Mouse (Mus musculus) kidney, postnatal 4 days (tissue): ENCODE results near the gene Zdhhc20.
A peak's percentile ranks its signal among the peaks of the same experiment; 100 is the strongest.
"Not testable (repeated sequence)": the region's sequence is repeated elsewhere in the genome, so short reads cannot be mapped to it uniquely, and the experiment has no call there.

Experiments
- DNase-seq, 2 experiments: peaks; one replicate each; pipeline ENCODE4 v3.0.0; 2021; ENCODE audit warnings: mixed read lengths in 2 of 2

Gene Zdhhc20

DNA sequence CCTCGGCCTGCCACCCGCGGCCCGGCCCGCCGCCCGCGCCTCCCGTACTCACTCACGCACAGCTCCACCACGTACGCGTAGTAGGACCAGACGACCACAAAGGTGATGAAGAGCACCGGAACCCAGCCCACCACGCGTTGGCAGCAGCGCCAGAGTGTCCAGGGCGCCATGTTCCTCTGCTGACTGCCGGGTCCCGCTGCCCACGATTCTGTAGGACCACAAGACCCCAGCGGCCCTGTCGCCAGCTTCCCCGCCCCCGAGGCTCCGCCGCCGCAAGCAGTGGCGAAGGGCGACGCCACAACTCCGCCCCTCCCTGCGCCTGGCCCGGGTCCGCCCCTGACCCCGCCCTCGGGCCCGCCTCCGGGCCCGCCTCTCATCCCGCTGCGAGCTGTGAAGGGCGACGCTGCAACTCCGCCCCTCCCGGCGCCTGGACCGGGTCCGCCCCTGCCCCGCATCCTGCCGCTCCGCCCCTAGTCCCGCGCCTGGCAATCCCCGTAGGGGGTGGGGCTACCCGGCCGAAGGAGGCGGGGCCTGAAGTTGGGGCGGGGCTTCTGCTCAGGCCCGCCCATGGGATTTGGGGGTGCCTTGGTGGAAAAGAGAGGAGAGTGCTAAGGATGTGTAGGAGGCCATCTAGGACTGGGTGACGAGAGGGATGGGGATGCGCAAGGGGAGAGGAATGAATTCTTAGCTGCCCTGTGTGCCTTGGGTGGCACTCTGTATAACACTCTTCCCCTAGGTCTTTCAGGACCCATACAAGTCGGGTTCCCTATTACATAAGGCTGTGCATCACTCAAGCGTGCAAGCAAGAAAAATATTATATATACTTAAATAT, at the start of gene Zdhhc20:
Zdhhc20 (minus strand) TSS at position 266 of the 832 bp plus-strand sequence.
- peak; percentile 97 to 98 for DNase-seq

DNA sequence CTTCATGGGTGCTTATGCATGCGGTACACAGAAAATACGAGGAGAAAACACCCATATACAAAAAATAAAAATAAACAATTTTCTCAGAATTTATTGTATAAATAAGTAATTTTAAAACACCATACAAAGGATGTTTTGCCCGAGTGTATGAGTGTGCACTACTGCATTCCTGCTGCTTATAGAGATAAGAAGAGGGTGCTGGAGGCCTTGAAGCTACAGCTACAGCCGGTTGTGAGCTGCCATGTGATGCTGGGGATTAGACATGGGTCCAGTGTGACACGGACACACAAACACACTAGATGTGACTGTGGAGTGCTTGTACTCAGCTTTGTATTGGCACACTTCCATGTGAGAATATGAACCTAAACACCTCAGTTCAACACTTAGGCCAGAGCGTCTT, 47.2 kb upstream of the Zdhhc20 start:
- no peak for DNase-seq

DNA sequence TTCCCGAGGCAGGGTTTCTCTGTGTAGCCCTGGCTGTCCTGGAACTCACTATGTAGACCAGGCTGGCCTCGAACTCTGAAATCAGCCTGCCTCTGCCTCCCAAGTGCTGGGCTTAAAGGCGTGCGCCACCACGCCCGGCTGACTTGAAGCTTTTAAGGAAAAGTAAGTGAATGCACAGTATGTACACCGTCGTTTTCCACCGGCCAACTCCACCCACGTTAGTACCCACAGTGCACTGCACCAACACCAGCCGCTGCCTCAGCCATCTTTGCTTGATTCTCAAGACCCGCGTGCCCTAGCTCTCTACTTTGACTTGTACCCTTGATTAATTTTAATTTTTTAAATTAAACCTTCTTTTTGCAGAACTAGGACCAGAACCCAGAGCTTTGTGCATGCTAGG, 44.6 kb upstream of the Zdhhc20 start:
- no peak for DNase-seq

DNA sequence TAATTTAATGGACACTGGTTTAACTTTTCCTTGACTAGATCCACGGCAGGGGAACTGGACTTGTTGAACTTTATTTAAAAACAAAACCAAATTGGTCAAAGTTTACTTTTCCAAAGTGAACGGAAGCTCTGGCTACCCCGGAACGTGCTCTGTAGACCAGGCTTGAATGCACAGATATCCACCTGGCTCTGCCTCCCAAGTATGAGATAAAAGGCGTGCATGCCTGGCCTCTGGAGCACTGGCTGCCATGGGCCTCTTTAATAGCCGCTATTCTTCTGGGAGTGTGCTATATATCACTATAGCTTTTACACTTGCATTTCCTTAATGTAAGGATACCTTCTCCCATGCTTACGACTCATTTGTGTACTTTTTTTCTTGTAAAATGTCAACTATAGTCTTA, 43.5 kb upstream of the Zdhhc20 start:
- no peak for DNase-seq

DNA sequence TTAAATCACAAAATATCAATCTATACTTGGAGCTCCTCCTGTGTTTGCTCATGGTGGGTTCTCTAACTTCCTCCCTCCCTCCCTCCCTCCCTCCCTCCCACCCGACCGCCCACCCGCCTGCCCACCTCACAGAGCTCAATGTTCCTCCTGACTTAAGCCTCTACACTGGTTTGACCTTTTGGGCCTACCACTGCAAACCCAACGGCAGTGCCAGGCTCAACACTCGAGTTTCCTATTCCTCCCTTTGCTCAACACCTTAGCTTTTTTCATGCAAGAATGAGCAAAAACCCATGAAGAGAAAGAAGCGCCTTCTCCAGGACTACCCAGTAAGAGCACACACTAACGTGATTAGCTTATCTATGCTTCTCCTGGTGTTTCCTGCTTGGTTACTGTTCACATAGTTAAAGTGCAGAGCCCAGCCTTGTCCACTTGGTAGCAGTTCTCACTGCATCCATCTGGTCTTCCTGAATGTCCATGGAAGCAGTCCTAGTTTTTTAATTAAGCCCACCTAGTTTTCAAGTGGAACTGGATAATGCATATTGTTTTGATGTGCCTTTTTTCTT, 42.9 kb upstream of the Zdhhc20 start:
- no peak for DNase-seq

DNA sequence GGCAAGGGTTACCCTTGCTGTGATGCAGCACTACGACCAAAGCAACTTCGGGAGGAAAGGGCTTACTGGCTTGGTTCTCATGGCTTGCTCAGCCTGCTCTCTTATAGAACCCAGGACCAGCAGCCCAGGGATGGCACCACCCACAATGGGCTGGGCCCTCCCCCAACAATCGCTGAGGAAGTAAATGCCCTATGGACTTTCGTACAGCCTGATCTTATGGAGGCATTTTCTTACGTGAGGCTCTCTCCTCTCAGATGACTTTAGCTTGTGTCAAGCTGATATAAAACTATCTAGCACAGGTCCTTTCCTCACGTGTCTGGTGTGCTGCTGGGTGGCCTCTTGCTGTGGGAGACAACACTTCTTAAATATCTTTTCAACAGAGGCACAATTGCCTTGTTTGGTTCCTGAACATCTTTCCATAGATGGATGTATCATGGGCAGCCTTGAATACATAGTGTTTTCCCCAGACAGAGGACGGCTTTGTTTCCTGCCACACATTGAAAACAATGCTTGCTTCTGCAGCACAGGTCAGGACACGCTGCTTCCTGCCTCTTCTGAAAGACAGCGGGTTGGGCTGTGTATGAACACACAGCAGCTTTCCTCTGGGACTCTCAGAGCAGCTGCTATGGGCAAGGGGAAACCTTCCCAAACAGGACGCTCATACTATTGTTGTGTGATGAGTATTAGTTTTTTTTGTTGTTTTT, 31.5 kb upstream of the Zdhhc20 start:
- DNase-seq, result peak; percentile 37 to 55

DNA sequence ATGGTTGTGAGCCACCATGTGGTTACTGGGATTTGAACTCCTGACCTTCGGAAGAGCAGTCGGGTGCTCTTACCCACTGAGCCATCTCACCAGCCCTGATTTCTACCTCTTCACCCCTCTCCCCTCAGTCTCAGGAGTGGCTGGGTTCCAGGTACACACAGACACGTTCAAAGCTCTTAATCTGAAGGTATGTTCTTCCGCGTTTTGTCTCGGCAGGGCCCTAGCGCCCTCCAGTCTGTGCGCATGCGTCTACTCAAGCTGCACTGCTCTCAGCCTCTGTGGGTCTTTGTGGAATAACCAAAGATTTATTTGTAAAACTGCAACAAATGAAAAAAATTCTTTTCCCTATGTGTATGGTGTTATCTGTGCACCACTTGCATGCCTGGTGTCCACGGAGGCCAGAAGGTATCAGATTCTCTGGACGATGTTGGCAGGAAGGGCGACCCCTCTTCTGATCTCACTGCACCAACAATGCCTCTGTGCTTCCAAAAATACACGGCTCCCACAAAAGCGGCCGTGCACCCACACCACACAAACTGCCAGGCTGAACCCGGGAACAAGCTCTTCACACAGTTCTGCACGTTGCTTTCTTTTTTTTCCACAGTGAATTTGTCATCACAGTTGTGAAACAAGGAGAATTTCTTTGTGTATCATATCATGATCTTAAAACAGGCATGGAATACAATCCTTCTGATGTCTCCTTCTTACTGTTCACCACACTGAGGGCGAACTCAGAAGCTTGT, 30.7 kb upstream of the Zdhhc20 start:
- no peak for DNase-seq

DNA sequence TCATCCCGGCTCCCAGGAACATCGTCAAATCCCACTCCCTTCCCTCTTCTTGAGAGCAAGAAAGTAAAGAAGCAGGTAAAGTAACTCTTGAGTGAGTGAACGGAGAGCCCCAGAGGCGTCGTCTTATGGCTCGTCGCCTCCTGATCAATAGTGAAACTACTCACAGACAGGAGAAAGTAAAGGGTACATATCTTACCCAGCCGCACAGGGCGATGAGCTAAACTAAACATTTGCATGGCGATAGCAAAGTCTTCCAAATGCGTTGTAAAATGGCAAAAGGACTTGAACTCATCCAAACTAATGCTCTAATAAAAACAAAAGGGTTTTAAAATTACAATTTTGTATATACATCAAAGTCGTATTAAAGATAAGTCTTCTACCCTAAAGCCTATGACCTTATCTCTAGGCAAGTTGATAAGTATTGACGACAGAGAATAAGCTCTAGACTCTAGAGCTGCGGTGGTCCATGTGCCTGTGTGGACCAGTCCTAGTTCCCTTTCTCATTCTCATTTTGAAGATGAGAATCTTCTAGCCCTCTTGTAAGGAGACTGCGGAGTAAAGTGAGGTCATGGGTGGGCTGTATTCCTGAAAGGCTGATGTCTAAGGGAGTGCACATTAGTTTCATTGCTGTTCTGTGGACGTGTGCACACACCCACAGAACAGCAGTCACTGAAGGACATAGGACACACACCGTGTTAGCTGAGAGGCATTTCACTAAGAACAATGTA, 29.2 kb upstream of the Zdhhc20 start:
- no peak for DNase-seq

DNA sequence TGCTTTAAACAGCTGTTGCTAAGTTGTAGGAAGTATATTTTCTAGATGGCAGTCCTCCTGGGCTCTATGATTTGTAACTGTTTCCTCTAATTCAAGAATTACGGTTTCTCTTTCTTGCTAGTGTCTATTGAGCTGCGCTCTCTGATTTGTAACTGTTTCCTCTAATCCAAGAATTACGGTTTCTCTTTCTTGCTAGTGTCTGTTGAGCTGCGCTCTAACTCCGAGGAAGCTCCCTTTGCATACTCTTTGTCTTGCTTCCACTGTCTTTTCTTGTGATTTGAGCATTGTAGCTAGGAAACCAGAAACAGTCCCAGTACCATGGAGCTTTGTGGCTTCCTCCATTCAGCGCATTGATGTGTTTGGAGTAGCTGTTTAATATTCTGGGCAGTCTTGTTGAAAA, 25.3 kb upstream of the Zdhhc20 start:
- no peak for DNase-seq

DNA sequence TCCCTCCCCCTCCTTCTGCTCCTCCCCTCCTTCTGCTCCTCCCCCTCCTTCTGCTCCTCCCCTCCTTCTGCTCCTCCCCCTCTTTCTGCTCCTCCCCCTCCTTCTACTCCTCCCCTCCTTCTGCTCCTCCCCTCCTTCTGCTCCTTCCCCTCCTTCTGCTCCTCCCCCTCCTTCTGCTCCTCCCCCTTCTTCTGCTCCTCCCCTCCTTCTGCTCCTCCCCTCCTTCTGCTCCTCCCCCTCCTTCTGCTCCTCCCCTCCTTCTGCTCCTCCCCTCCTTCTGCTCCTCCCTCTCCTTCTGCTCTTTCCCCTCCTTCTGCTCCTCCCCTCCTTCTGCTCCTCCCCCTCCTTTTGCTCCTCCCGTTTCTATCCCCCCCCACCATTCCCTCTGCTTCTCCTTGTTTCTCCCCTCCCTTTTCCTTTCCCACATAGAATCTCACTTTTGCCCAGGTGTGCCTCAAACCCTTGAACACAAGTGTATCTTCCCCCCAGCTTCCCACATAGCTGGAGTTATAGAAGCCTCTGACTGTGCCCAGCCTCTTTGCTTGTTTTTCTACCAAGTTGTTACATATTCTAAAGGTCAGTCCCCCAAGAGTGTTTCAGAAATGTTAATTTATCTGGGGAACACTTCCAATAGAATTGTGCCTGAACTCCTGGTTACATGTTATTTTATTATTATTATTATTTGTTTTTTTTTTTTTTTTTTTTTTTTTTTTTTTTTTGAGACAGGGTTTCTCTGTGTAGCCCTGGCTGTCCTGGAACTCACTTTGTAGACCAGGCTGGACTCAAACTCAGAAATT, 22.3 kb upstream of the Zdhhc20 start:
- DNase-seq, result not testable (repeated sequence)

DNA sequence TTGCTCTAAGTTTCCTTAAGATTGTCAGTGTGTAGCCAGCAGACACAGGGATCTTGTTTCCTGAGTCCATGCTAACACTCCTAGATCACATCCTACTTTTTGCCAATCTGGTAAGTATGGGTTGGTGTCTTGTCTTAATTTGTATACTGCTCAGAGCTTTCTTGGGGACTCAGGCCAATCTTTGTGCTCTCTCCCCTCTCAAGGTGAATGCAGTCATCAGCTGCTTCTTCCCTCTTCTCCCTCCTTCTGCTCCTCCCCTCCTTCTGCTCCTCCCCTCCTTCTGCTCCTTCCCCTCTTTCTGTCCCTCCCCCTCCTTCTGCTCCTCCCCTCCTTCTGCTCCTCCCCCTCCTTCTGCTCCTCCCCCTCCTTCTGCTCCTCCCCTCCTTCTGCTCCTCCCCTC, 21.7 kb upstream of the Zdhhc20 start:
- DNase-seq, result not testable (repeated sequence)

DNA sequence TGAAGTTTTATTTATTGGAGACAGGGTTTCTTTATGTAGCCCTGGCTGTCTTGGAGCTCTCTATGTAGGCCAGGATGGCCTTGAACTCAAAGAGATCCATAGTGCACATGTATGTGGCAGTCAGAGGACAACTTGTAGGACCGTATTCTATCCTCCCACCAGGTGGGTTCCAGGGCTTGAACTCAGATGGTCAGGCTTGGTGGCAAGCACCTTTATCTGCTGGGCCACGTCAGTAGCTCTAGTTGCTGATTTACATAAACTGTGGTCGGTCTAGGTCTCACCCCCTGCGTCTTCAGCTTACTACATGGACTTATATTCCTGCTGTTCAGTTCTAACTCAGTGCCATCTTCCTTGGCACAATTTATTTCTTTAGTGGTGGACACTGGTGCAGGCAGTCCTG, 21.2 kb upstream of the Zdhhc20 start:
- DNase-seq, result no peak

DNA sequence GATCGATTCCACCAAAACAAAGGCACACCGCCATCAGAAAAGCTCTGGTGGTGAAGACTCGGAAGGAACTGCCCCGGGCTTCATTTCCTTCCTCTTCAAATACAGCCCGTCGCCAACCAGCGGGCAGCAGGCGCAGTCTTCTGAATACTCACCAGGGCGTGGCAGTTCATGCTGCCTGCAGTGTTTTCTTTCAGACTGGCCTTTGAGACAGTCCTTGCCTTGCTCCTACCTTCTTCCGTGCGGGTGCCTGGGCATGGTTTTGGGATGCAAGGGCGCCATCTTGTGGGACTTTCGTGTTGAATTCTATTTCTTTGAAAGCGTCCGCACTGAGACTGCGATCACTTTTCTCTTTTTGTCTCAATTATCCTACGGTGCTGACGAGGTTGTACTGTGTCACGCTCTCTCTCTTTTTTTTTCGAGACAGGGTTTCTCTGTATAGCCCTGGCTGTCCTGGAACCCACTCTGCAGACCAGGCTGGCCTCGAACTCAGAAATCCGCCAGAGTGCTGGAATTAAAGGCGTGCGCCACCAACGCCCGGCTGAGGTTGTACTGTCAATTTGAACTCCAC, 20.5 kb upstream of the Zdhhc20 start:
- peak; percentile 88 to 91 for DNase-seq

DNA sequence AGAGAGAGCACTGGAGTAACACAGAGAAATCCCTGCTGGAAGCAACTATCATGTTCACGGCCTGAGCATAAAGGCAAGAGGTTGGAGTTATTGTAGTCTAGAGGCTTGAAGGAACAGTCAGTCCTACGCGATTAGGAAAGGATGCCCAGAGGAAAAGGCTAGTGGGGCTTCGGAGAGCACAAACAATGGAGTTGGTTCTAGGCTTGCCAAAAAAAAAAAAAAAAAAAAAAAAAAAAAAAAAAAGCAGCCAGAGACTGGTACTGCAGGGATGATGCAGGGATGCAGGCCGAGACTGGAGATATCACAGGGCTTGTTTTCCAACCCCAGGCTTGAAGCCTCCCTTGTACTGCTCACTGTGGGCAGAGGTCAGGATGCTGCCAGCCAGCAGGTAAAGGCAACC, 19.2 kb upstream of the Zdhhc20 start:
- no peak for DNase-seq

DNA sequence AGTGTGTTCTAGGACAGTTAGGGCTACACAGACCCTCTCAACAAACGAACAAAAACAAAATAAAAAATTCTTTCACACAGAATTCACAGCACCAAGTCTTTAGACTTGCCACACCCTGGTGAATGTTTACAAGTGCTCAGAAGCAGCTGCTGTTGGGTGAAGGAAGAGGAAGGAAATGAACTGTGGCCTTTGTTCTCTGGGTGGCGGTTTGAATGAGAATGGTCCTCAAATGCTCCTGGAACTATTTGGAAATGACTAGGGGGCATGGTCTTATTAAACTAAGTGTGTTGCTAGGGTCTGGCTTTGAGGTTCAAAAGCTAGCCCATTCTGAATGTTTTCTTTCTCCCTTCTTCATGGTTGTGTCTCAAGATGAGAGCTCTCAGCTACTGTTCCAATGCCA, 18.4 kb upstream of the Zdhhc20 start:
- no peak for DNase-seq

DNA sequence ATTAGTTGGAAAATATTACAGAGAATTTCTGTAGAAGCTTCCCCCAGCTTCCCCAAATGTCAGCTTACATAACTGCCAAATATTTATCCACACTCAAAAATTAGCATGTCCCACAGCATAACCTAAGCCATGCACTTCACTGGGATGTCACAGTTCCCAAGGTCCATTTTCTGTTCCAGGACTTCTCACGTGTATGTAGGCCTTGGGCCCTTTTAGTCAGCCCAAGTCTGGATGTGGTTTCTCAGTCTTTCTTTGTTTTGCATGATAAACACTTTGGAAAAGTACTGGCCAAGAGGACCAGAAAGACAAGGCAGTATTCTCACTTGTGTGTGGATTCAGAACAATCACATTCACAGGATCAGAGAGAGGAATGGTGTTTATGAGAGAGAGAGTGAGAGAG, 11.9 kb upstream of the Zdhhc20 start:
- DNase-seq, result no peak

DNA sequence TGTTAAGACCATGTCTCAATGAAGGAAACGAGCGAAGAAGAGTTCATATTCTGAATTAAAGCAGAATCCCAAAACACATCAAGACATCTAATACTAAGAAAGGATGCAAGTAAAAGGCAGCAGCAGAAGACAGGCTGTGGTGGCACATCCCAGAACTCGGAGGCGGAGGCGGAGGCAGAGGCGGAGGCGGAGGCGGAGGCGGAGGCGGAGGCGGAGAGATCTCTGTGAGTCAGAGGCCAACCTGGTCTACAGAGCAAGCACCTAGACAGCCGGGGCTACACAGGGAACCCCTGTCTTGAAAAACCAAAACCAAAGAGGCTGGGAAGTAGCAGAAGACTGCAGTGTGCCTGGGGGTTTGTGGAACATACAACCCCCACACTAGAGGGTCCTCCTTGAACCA, 6.8 kb upstream of the Zdhhc20 start:
- DNase-seq, result no peak

DNA sequence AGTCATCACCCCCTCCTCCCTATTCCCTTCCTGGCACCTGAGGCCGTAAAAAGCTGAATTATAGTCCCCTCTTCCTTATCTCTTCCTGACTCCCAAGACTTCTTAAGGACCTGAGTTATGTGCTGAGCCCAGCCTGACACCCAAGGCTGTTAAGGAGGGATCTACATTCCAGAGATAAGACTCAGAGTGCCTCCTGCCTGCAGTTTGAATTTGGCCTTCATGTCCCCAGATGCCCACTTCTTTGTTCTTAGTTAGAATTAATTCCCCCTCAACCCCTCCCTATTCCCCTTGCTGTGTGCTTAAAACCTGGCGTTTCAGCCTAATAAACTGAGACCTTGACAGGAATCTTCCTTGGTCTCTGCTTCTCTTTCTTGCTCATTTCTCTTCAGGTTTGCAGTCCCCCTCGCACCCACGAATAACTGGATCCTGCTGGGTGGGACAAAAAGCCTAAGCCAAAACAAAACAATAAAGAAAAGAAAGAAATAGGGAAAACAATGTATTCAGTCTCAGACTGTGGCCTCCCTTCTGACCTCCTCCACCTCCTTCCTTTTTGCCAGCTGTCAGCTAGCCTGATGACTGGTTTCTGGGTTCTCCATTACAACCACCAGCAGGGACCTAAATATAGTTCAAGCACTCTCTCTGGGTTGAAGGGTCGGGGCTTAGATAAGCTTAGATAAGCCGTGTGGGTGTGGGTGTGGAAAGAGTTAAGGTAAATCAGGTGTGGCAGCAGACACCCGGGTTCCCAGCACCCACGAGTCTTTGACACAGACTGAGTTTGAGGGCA, 6.2 kb upstream of the Zdhhc20 start:
- DNase-seq, result not testable (repeated sequence)

DNA sequence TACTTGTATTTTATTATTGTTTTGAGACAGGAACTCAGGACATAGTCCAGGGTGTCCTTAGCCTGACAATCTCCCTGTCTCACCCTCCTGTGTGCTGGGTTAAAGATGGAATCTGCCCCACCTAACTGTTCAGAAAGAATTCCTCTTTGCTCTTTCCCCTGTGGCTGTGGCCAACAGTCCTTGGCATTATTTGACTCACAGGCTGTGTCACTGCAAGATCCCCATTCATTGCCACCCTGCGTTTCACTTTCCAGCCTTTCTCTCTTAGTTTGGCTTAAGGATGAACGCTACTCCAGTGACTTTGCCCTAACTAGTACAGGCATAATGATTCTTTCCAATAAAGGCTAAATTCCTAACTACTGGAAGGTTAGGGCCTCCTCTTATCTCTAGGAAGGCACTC, 4.3 kb upstream of the Zdhhc20 start:
- no peak for DNase-seq

DNA sequence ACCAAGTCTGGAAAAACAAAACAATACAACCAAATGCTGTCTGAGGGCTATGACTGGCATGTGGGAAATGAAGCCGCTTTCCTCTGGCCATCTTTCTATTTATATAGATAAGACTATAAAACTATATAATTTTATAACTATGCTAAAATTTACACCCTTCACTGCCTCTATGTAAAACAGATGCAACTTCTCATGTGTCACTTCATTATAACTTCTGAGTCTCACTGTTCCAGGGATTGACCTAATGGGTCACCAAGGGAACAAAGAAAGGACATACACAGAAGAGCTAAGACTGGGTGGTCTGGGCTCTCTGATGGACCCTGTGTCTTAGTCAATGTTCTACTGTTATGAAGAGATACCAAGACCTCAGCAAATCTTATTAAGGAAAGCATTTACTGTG, 2.9 kb upstream of the Zdhhc20 start:
- DNase-seq, result no peak
